Mouse (Mus musculus) forebrain, embryonic 11.5 days (tissue): ENCODE results near the gene Yars. TPM values are rescaled to one million over a fixed set of nuclear protein-coding genes. Genes with fewer than 3 reads are reported as not detected.
"Not testable (repeated sequence)": the region's sequence is repeated elsewhere in the genome, so short reads cannot be mapped to it uniquely, and the experiment has no call there.

Experiments
- ATAC-seq: fragments of 200-750 bp; cut with Nextera tagmentation; replicated peaks from 2 replicates; pipeline ENCODE4 v1.8.0; 2017; ENCODE audit warnings: moderate TSS enrichment; ENCODE audit not compliant: low FRiP score
- DNase-seq: peaks from one replicate; pipeline ENCODE4 v3.0.0-alpha.2; 2017; ENCODE audit warnings: low spot score
- H3K27ac ChIP-seq: fragments of 300-500 bp; sonication (generic); 2 replicates; pipeline ENCODE4 v1.5.1; 2014; ENCODE audit warnings: low read depth, low read length
- H3K27me3 ChIP-seq: fragments of 300-500 bp; sonication (generic); 2 replicates; pipeline ENCODE4 v1.6.1; 2014; ENCODE audit warnings: mild to moderate bottlenecking, low read length, mixed read lengths; ENCODE audit not compliant: control insufficient read depth, insufficient read depth
- H3K36me3 ChIP-seq: fragments of 300-500 bp; sonication (generic); 2 replicates; pipeline ENCODE4 v1.6.1; 2014; ENCODE audit warnings: mild to moderate bottlenecking, low read length, moderate library complexity, mixed read lengths; ENCODE audit not compliant: control insufficient read depth, insufficient read depth
- H3K4me1 ChIP-seq: fragments of 300-500 bp; sonication (generic); replicated peaks from 2 replicates; pipeline ENCODE4 v1.6.1; 2014; ENCODE audit warnings: low read length, mixed read lengths; ENCODE audit not compliant: control insufficient read depth, insufficient read depth
- H3K4me2 ChIP-seq: fragments of 300-500 bp; sonication (generic); 2 replicates; pipeline ENCODE4 v1.6.1; 2014; ENCODE audit warnings: low read depth, mild to moderate bottlenecking, low read length, moderate library complexity, mixed read lengths; ENCODE audit not compliant: severe bottlenecking
- H3K4me3 ChIP-seq: fragments of 300-500 bp; sonication (generic); 2 replicates; pipeline ENCODE4 v1.5.1; 2014; ENCODE audit warnings: low read depth, low read length
- H3K9ac ChIP-seq: fragments of 300-500 bp; sonication (generic); 2 replicates; pipeline ENCODE4 v1.6.1; 2014; ENCODE audit warnings: low read length
- H3K9me3 ChIP-seq: fragments of 300-500 bp; sonication (generic); 2 replicates; pipeline ENCODE4 v1.6.1; 2016; ENCODE audit warnings: low read length, mixed read lengths; ENCODE audit not compliant: control insufficient read depth
- WGBS: fragments of 180-500 bp; shearing (Covaris S2); extraction: QIAGEN DNeasy Blood & Tissue Kit; methylation state at CpG from one replicate; pipeline ENCODE4 v1.1.7; 2014; 5-methylcytosine and 5-hydroxymethylcytosine counted together
- polyA plus RNA-seq: library from polyadenylated mRNA; unstranded; fragments of >200 nt; fragmentation: Nextera tagmentation; extraction: Ambion mirVana; gene quantifications from 2 replicates; pipeline ENCODE4 v1.2.1, GENCODE M21; 2014

Gene Yars
- polyA plus RNA-seq, 1 experiment from 2014 or later, result 113 TPM

DNA sequence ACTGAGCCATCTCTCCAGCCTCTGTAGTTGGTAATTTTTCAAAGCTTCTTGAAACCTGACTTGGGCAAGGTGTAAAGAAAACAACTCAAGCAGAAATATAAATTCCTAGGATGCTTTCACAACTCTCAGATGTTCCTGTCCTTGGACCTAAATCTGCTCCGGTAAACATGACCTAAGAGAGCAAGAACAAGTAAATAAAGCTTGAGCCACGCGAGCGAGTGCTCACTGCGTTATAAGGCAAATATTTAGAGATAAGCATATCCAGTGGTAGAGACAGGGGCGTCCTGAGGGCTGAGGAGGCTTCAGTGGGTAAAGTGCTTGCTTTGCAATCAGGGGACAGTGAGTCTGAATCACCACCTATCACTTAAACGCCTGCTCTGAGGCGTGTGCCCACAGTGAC is 17.2 kb downstream of the Yars start:
- Histone ChIP-seq H3K36me3 (peaks cover 11% of the 10 kb centered on the region; the same call in 1 of the 2 replicates), H3K4me1 (no peaks in the 10 kb centered on the region), H3K27me3 (no peaks in the 10 kb centered on the region), H3K9ac (no peak overlapping the region), H3K27ac (no peak overlapping the region), H3K4me2 (no peak overlapping the region), H3K9me3 (no peaks in the 10 kb centered on the region), H3K4me3 (no peak overlapping the region)
- no peak for ATAC-seq
- 93% methylated on average over 8 of the region's 8 CpGs for WGBS
- DNase-seq, result no peak

DNA sequence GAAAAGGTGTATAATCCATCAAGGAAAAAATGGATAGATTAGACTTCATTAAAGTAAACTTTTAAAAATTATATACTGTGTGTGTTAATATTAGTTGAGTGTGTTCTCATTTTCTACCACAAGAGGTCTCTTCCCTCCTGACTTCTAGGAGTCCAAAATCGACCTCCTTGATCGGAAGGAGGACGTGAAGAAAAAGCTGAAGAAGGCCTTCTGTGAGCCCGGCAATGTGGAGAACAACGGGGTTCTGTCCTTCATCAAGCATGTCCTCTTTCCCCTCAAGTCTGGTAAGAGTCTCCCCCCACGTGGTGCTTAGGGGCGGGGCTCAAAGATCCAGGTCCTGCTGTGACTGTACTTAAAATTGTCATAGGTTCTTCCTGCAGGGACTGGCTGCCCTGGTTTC is 19.9 kb downstream of the Yars start:
- H3K9me3 ChIP-seq, result no peaks in the 10 kb centered on the region
- 63% methylated on average over 7 of the region's 7 CpGs for WGBS
- ATAC-seq (no peak), DNase-seq (no peak)
- no peak overlapping the region for H3K4me3 ChIP-seq
- no peak overlapping the region for H3K4me2 ChIP-seq
- no peaks in the 10 kb centered on the region for H3K27me3 ChIP-seq
- H3K9ac ChIP-seq, result no peak overlapping the region
- H3K27ac ChIP-seq, result no peak overlapping the region
- H3K4me1 ChIP-seq, result no peaks in the 10 kb centered on the region
- H3K36me3 ChIP-seq, result peaks cover 17% of the 10 kb centered on the region; the same call in 1 of the 2 replicates

DNA sequence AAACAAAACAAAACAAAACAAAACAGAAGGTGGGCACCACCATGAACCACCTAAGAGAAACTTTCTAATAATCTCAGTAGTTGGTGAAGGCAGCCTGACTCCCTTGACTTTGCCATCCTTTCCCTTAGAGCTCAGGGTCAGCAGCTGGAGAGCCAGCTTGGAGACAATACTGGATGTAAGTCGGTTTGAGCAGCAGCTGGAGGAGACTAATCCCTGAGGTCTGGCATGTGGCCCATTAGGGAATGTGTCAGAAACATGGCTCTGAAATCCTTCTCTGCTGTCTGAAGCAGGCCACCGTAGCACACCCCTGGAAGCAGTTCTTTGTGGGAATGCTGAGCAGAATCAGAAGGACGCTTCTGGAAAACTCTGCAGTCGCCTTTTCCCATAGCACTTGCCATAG is 21.9 kb downstream of the Yars start:
- DNase-seq (no peak), ATAC-seq (no peak)
- H3K27me3 ChIP-seq, result no peaks in the 10 kb centered on the region
- no peaks in the 10 kb centered on the region for H3K4me1 ChIP-seq
- no peak overlapping the region for H3K4me3 ChIP-seq
- H3K9ac ChIP-seq, result no peak overlapping the region
- H3K4me2 ChIP-seq, result no peak overlapping the region
- peaks cover 15% of the 10 kb centered on the region; the same call in 1 of the 2 replicates for H3K36me3 ChIP-seq
- no peak overlapping the region for H3K27ac ChIP-seq
- 82% methylated on average over 4 of the region's 4 CpGs for WGBS
- H3K9me3 ChIP-seq, result no peaks in the 10 kb centered on the region

DNA sequence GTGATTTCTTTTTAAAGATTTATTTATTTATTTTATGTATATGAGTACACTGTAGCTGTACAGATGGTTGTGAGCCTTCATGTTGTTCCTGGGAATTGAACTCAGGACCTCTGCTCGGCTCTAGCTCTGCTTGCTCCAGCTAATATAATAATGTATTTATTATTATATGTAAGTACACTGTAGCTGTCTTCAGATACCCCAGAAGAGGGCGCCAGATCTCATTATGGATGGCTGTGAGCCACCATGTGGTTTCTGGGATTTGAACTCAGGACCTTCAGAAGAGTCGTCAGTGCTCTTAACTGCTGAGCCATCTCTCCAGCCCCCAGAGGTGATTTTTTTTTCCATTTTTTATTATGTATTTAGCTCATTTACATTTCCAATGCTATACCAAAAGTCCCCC is 22.9 kb downstream of the Yars start:
- H3K4me1 ChIP-seq, H3K27me3 ChIP-seq, H3K9me3 ChIP-seq, H3K27ac ChIP-seq, ATAC-seq, H3K4me3 ChIP-seq, DNase-seq, H3K4me2 ChIP-seq, H3K9ac ChIP-seq: not testable (repeated sequence)
- 77% methylated on average over 3 of the region's 3 CpGs for WGBS
- H3K36me3 ChIP-seq, result peaks cover 14% of the 10 kb centered on the region; the same call in 1 of the 2 replicates

DNA sequence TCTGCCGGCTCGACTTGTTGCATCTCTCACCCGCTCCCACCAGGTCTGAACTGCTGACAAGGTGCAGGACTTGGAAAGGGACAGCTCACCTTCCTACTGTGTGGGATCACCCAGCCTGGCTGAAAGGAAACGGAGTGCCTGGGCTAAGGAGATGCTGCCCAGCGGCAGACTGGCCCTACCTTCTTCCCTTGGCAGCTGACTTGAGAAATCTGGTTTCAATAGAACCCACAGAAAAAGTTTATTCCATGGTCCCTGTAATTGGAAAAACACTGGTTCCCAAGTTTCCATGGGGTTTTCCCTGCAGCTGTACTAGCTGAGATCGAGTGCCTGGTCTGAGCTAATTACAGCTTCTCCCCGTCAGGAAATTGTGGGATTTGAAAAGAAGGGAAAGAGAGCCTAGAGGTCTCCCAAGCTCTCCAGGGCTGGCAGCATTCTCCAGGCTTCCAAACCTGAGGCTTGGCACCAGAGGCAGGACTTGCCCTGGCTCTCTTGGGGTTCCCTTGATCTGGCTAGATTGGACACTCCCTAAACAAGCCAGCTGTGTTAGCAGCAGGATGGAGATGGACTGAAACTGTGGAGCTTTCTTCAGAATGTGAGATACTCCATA is 29.1 kb downstream of the Yars start:
- DNase-seq, result no peak
- 80% methylated on average over 7 of the region's 7 CpGs for WGBS
- no peak for ATAC-seq
- Histone ChIP-seq H3K36me3 (peaks cover 8% of the 10 kb centered on the region; the same call in 1 of the 2 replicates), H3K9ac (no peak overlapping the region), H3K9me3 (no peaks in the 10 kb centered on the region), H3K4me3 (no peak overlapping the region), H3K4me2 (no peak overlapping the region), H3K27ac (no peak overlapping the region), H3K27me3 (no peaks in the 10 kb centered on the region), H3K4me1 (peaks cover 8% of the 10 kb centered on the region; the same call in 1 of the 2 replicates)

DNA sequence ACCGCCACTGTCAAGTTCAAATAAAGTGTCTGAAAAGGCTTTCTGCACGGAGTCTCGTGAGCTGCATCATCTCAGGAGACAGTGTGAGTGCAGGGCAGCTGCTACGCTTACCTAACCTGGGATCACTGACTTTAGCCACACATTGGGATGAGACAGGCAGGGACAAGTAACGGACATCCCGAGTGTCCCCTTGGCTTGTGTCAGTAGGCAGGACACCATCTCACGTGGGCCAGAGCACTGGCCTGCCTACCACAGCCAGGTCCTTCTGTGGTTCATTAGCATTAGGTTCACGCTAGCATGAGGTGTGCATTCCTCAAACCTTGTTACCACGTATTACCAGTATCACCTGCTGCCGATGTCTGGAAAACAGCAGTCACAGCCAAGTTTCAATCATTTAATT is 29.6 kb downstream of the Yars start:
- Histone ChIP-seq H3K36me3 (peaks cover 3% of the 10 kb centered on the region), H3K4me3 (no peak overlapping the region), H3K27me3 (no peaks in the 10 kb centered on the region; the same call in 1 of the 2 replicates), H3K4me2 (no peak overlapping the region), H3K4me1 (peaks cover 9% of the 10 kb centered on the region; the same call in 1 of the 2 replicates), H3K27ac (no peak overlapping the region), H3K9ac (no peak overlapping the region), H3K9me3 (no peaks in the 10 kb centered on the region)
- 90% methylated on average over 10 of the region's 10 CpGs for WGBS
- no peak for ATAC-seq
- no peak for DNase-seq

DNA sequence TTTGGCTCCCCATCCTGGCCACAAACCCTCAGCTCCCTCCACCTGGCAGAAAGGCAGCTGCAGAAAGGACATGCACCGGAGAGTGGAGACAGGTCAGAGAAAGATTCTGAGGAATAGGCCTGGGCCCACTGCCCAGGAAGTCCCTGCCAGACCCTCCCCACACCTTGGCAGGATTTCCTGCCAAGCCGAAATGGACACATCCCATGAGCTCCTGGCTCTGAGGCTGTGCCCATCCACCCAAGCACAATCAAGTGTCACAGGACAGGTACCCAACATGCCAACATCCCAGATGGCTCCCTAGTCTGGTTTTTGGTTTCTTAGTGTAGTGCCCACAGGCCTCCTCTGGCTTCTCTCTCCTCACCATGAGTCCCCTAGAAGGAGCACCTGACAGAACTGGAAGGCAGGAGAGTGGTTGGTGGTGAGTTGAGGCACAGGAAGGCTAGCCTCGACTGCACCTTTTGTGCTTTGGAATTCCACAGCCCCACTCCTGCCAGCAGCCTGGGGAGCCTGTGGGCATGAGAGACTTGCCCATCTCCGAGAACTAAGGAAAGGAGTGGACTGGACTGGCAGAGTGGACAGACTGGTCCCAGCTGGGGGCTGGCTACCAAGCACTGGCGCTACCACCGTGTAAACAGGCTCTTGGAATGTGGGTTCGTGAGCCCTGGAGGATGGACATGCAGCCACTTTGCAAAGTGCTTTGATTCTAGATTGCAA is 31.0 kb downstream of the Yars start:
- H3K4me2 ChIP-seq, result no peak overlapping the region
- H3K4me3 ChIP-seq, result no peak overlapping the region
- H3K9me3 ChIP-seq, result no peaks in the 10 kb centered on the region
- 83% methylated on average over 7 of the region's 7 CpGs for WGBS
- no peak overlapping the region for H3K9ac ChIP-seq
- H3K27ac ChIP-seq, result no peak overlapping the region
- H3K36me3 ChIP-seq, result peaks cover 2% of the 10 kb centered on the region
- no peak for ATAC-seq
- no peak for DNase-seq
- H3K27me3 ChIP-seq, result no peaks in the 10 kb centered on the region; the same call in 1 of the 2 replicates
- peaks cover 9% of the 10 kb centered on the region; the same call in 1 of the 2 replicates for H3K4me1 ChIP-seq

DNA sequence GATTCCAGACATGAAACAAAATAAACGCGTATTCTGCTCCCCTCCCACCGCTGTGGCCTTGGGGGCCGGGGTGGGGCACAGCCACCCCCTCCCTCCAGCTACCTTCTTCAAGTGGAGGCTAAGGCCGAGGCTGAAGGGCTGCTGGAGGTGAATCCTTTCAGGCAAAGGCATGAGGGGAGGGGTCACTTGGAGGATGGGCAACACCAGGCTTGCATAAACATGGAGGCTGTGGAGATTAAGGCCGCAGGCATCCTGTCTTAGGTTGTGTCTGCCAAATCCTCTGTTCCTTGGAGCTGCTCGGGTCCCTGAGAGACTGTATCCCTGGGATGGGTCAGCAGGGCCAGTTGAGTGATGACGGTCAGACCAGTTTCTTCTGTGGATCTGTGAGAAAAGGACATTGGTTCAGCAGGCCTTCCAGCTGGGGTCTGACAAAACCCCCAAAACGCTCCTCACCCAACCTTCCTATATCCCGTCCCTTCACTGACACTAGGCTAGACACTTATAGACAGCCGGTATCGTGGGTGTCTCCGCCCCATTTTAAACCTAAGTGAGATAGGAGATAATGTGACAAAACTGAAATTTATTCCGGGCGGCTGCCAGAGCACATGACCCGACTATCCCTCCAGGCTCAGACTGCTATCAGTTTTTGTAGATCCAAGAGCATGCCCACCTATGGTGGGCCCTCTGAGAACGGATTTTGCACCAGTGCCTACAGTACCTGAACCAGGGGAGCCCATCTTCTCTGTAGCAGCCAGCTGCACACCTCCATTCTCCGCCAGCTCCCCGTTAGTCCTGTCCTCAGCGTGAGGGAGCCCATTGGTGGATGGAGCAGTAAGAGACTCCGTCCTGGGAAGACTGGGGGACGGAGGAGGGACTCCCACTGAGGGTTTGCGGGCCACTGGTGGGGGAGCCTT is 31.8 kb downstream of the Yars start:
- no peak overlapping the region for H3K4me3 ChIP-seq
- 77% methylated on average over 23 of the region's 23 CpGs for WGBS
- ATAC-seq, result no peak
- H3K27ac ChIP-seq, result no peak overlapping the region
- peaks cover 12% of the 10 kb centered on the region; the same call in 1 of the 2 replicates for H3K4me1 ChIP-seq
- DNase-seq, result no peak
- no peak overlapping the region for H3K4me2 ChIP-seq
- no peak overlapping the region for H3K9ac ChIP-seq
- peaks cover 2% of the 10 kb centered on the region for H3K36me3 ChIP-seq
- no peaks in the 10 kb centered on the region for H3K9me3 ChIP-seq
- H3K27me3 ChIP-seq, result no peaks in the 10 kb centered on the region; the same call in 1 of the 2 replicates
